Mouse (Mus musculus) T-helper 2 cell (primary cell): ENCODE measurements around the gene Ahcyl2.

ENCODE experiments used
- in situ Hi-C: fragments of 300-600 bp; cut with MboI, MseI; formaldehyde crosslinking; loops from one replicate; pipeline ENCODE4 v1.15.1; 2025; ENCODE audit warnings: high pct_unique_total_duplicates

Ahcyl2 gene

DNA sequence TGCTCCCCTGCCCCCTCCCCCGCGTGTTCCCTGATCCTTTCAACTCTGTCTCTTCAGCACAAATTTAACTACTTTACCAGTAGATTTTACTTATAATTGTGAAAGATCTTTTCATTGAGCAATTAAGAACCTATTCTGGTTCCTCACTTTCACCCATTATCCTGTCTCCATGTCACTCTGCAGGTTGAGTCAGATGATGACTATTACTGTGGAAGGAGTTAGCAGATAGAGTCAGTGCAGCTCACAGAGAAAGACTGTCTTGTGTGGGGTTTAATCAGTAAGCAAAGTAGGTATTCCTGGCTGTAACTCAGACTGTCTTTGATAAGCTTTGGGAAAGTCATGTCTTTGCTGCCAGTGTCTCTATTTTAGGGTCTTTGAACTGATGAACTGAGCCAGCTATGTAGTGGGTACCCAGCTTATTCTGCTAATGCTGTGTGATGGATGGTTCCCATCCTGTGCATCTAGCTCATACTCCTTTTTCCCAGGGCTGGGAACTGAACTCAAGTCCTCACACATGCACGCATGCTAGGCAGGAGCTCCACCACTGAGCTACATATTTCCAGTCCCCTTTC, 135.6 kb downstream of the Ahcyl2 start:
- in situ Hi-C loops: no loop called here

DNA sequence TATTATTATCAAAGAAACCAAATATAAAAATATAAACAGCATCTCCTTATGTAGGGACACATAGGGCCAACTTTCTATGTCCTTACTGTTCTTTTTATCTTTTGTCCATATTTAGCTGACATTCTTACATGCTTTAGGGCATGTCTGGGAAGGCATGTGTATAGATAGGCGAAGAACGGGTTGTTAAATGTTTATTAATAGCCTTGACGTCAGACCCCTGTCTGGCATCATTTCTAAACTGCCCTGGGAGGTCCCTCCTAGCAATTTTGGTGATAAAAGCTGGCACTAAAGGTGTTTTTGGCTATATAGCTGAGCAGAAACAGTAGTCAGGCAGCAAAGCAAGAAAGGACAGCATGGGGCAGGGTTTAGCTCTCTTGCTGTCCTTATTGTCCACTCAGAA, 136.5 kb downstream of the Ahcyl2 start:
- in situ Hi-C loops: no loop called here

DNA sequence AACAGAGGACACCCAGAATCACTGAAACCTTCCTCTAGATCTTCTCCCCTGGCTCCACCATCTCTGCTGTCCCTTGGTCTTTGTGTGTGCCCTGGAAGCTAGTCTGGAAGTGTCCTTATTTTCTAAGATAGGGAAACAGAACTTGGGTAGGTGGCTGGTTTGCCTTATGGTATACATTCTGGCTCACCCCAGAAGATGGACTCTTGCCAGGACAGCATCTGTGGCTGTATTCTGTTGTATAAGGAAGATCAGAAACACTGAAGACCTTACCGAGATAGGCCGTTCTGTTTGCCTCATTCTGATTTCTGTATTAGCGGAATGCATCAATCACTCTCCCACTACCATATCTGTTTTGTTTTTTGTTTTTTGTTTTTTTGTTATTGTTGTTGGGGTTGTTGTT, 142.8 kb downstream of the Ahcyl2 start:
- in situ Hi-C loops: no loop called here

DNA sequence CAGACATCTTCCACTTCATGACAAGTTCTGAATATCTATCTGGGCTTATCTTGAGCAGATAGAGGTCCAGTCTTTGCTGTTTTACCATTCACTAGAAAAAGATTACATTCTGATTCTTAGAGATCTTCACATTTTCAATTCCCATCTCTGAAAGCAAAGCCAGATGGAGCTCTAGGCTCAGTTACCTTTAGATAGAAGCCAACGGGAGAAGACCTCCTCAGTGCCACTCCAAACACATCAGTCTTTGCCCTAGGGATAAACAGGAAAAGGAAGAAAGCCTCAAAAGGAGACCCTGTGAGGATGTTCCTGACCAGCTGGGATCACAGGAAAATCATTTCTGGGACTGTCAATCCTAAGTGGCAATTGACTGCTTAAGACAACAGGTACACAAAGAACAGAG, 145.9 kb downstream of the Ahcyl2 start:
- in situ Hi-C loops: no loop called here

DNA sequence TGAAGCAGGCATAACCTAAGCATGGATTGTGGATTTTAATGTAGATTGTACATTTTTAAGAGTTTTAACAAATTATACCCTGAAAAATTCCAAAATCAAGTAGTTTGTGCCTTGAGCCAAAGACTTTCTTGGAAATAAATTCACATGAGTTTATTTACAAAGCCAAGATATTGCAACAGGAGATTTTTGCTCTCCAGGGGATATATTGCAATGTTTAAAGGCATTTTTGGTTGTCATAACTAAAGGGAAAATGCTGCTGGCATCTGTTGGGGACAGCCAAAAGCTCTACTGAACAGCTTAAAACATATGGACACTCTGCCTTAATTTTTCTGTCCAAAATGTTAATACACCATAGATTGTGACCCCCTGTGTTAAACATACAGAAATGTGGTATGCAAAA, 146.3 kb downstream of the Ahcyl2 start:
- in situ Hi-C loops: no loop called here

DNA sequence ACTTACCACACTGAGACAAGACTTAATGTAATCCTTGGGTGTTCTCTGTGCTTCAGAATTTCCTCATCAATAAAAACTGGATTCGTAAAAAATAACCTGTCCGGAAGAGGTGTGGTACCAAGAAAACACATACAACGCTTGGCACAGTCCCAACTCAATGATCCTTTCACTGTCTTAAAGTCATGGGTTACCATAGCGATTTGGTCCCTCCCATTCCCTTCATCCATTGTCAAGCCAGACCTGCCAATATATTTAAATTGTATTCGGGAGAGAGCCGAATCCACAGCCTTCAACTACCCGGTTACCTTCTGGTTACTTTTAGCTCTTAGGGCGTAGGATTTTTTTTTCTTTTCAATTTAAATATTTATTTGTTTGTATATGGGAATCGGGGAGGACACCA, 148.0 kb downstream of the Ahcyl2 start:
- in situ Hi-C loops: no loop called here

DNA sequence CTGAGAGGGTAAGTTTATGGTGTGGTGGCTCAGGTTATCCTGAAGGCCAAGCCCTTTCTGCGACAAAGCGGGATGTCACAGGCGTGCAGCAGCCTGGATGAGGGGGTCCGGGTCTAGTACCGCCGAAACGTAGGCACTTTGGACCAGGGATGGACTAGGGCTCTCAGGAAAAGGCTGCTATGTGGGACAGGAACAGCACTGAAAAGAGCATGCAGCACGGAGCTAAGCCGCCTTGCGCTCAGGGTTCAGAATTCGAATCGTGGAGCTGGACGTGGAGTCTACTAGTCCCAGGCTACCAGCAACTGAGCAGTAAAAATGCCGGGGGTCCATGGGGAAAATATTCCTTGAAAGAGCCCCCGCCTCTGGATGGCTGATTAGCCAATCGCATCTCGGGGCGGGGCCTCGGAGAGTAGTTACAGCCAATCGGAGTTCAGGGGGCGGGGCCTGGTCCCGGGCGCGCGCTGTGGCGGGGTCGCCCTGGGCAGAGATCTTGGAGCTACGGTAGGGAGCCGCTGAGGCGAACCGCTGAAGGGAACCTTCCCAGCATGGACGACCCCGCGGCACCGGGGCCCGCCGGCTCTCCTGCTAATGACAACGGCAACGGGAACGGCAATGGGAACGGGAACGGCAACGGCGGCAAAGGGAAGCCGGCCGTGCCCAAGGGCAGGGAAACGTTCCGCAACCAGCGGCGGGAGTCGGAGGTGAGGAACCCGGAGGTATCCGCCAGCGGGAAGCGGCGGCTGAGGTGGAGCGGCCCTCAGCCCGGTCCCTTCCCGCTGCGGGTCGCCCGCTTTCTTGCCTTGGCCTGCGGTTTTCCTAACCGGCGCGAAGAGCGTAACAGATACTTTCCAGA, 148.9 kb downstream of the Ahcyl2 start, which contains the start of gene Strip2:
TSS of gene Strip2 (plus strand) at position 483 of the 853 bp plus-strand sequence.
- in situ Hi-C loops: no loop called here

DNA sequence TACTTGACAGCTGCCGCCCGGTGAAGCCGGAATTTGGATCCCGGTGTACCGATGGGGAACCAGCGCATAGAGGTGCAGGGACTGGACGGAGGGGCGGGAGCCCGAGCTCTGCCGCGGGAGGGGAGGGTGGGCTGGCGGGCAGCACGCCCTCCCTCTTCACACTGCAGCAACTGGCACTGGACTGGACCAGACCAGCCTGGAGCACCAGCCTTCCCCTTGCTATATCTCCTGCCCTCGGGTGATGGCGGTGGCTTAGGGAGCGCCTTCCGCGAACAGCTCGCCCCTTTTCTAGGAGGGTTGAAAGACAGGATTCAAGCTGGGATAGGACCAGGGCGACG, 149.5 kb downstream of the Ahcyl2 start:
- in situ Hi-C loops: no loop called here

DNA sequence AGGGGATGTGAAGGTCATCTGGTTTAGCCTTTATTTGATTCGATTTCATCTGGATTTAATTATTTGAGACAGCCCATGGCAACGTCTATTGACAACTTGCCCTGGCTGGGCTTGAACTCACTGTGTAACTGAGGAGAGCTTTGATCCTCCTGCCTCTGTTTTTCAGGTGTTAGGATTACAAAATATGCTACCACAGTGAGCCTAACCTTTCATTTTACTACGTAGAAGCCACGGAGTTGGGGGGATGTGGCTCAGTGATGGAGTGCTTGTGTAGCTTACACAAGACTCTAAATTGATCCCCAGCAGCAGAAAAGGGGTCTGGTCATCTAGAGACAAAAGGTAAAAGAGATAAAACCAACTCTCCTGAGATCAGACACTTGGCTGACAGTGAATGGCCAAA, 150.1 kb downstream of the Ahcyl2 start:
- in situ Hi-C loops: no loop called here

DNA sequence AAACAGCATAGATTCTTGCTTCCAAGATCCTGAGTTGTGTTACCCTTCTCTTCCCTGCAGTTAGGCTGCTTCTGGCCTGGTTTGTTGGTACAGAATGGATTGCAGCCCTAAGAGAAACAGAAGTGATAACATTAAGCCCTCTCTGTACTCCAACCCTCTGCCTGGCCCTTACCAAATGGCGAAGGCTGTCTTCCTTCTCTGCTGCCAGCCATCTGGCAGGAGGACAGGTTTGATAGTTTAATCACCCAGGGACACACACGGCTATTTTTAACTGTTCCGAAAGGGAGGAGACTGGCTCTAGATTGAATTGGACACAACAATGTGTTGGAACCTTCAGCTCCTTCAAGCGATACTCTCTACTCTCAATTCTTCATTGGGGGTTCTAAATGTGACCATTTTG, 155.7 kb downstream of the Ahcyl2 start:
- in situ Hi-C loops: no loop called here

DNA sequence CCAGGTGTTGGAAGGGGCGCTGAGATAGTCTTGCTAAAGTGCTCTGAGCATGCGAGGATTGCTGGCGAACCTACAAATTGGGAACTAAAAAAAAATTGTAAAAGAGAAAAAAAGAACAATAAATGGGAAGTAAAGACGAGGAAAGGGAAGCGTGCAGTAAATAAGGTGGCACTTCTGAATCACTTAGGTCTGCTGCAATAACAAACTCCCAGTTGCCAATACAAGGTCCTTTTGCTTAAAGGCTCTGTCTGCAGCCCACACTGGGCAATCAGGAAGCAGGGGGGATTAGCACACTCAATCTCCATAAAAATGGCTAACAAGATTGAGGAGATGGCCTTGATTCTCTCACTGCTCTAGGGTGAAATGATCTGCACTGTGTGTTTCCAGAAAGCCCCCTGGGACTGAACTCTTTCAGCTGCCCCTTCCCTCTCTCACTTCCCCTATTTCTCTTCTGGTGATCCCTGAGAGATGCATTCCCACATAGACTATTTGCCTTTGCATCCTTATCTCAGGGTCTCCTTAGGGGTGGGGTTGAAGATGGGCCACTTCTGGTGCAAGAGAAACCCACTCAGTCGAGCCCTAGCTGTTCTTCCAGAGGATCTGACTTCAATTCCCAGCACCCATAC, 157.9 kb downstream of the Ahcyl2 start:
- in situ Hi-C loops: no loop called here

DNA sequence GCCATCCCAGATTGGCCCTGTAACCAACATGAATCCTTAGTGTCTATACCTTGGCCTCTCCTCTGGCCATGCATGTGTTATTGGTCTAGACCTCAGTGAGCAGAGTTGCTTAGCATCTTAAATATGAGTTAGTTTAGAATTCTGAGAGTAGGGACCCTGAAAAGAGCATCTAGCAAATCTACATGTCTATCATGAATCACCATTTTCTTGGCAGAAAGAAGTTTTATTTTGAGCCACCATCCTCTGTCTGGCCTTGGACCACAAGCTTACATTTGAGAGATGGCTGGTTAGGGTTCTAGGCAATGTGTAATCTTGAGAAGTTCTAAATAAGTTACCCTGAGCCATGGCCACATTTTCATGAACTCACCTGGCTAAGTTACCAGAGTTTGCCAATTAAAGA, 162.3 kb downstream of the Ahcyl2 start:
- in situ Hi-C loops: no loop called here

DNA sequence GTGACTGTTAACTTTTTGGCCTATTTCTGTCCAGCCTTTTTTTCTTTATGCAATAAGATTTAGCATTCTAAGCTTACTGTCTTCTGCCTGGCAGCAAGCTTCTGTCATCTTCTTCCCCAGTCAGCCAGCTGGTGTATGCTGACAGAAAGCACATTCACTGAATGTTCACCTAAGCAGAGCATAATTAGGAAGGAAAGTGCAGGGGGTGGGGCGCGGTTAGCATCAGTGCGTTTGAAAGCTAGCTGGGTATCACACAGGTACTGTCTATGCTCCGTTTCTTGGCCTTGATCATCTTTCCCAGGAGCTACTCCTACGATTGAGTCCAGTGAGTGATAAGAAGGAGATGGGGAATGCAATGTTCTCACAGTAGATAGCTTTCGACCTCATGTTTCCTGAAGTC, 162.9 kb downstream of the Ahcyl2 start:
- in situ Hi-C loops: no loop called here

DNA sequence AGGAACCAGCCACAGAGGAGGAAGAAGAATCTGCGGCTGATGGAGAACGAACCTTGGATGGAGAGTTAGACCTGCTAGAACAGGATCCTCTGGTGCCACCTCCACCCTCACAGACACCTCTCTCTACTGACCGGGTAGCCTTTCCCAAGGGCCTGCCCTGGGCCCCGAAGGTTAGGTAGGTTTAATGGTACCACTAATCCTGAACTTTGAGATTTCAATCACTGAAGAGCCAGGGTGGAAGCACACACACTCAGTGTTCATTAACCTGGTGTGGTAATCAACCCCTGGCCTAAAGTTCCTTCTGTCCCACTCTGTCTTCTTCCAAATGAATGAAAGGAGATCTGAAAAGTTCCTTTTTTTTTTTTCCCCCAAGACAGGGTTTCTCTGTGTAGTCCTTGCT, 163.4 kb downstream of the Ahcyl2 start:
- in situ Hi-C loops: no loop called here

DNA sequence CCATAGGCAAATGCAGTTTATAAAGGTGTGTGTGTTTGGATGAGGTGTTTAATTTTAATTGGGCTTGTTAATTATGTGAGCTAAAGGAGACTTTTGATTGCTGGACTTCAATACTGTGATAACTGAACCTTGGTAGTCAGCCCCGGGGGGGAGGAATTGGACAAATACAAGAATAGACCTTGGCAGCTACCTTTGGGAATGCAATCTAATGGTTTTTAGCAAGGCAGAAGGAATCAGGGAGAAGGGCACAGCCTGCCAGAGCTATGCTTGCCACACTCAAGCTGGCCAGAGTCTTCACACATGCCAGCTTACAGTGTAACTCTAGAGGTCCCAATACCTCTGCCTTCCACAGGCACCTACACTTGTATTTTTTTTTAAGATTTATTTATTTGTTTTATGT, 167.9 kb downstream of the Ahcyl2 start:
- in situ Hi-C loops: no loop called here

DNA sequence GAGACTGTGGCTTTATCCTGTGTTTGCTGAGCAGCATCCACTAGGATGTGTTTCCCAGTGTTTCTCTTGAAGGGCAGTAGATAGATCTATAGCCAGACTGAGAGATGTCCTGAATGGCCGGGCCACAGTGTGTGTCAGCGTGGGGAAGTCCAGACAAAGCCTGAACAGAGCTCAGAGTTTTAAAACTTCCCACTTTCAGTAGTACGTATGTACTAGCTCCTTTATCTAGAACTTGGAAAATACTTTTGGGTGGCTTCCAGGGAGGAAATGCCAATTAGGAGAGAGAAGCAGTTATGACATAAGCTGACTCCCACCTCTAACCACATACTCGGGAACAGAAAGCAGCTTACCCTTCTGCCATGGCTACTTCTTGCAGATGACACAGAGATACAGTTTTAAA, 172.6 kb downstream of the Ahcyl2 start:
- in situ Hi-C loops: no loop called here

DNA sequence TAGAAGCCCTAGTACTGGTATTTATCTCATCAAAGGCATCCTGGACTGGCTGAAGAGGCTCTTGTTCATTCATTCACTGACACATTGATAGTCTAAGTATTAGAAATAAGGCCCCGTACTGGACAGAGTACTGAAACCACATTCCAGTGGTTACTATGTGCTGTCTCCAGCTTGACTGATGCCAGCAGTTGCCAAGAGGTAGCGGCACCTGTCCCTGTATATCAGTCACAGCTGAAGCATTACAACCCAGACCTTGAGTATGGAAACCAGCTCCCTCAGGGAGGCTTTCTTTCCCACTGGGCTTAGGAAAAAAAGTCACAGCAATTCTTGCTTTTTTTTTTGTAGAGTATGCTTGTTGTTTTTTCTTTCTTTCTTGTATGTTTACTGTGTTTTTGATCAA, 173.2 kb downstream of the Ahcyl2 start:
- in situ Hi-C loops: no loop called here

DNA sequence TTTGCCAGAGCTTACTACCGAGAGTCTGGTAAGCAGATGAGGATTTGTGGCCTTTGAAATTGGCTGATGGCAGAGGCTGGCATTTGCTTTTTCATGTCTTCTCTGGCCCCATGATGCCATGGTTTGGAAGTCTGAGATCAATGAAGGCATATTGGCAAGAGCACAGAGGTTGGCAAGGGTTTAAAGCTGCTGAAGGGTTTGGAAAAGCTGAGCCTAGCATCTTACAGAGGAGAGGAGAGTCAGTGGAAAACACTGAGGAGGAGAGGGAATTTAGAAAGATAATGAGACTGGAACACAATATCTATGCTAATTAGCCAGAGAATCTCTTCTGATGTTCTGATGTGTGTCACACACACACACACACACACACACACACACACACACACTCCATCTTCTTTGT, 176.7 kb downstream of the Ahcyl2 start:
- in situ Hi-C loops: no loop called here

DNA sequence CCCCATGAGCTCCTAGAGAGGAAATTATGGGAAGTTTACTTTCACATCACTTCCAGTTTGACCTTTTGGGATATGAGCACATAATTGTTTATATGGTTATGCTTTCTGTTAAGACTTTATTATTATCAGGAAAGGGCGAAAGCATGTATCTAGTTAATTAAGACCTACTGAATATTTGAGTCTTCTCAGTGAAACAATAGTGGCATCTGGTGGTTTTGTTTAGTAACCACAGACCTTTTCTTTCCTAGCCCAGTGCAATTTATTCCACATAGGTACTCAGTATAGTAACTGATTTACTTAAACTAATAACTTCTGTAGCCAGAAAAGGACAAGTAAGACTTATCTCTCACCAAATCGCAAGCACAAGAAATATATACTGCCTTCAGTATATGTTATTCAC, 178.8 kb downstream of the Ahcyl2 start:
- in situ Hi-C loops: no loop called here

DNA sequence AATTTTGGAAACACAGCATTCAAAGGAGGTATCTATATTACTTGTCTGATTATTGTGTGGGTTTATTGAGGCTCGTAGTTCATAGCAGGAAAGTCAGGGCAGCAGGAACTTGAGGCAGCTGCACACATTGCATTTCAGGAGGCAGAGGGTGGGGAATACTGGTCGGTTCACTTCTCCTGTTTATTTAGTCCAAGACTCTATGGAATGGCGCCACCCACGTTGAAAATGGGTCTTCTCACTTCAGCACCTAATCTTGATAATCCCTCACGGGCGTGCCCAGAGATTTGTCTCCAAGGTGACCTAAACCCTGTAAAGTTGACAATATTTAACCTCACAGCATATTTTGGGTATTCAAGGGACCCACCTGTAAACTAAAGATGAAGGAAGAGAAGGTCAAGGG, 180.0 kb downstream of the Ahcyl2 start:
- in situ Hi-C loops: no loop called here

DNA sequence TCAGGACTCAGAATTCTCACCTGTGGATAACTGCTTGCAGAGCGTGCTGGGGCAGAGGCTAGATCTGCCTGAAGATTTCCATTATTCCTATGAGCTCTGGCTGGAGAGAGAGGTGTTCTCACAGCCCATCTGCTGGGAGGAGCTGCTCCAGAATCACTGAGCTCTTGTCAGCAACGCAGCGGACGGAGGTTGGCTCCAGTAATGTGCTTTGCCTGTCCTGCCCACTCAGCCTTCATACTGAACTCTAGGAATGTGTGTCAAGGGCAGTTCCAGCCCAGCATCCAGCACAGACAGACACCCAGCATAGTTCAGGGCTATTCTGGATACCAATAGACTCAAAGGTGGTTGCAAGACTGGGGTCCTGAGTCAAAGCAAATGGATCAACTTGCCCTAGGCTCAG, 188.9 kb downstream of the Ahcyl2 start:
- in situ Hi-C loops: loop anchor here (10.0 kb wide), 1 partner anchor 128 kb away; no protein-coding TSS in a partner anchor

DNA sequence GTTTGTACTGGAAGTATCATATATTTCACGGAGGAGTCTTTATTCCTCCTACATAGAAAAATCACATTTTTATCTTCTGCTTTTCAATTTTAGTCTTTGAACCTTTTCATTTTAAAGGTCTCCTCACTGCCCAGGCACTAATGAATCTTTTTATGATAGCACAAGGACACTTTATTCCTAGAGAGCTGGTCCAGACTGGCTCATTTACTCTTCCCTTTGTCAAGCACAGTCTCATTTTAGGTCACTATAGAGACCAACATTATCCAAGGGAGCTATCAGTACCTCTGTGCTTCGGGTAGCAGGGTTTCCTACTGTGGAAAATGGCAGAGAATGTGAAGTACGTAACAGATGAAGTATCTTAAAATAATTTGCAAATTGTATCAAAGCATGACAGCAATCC, 190.9 kb downstream of the Ahcyl2 start:
- in situ Hi-C loops: loop anchor here (10.0 kb wide), 1 partner anchor 126 kb away; no protein-coding TSS in a partner anchor

DNA sequence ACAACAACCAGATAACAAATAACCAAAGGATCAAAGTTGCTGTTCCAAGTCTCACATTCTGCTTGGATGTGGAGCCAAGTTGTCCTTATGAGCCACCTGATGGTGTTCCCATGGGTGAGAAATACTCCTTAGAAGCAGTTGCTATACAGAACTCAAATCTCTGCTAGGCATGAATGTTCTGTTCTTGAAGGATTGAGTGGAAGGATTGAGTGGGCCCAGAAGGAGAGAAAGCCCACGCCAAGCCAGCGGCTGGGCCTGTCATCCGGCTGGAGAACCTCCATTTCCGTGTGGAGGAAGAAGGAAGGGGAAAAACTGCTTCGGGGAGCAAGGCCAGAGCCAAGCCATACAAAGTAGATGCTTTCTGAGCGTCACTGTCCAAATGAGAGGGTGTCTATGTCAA, 193.3 kb downstream of the Ahcyl2 start:
- in situ Hi-C loops: no loop called here
